Comparison of ENCODE assay signal across 9 mouse cellular contexts in genomic region chr3:53475889-53476288, GRCm38 (mm10). TPM values are rescaled to one million over a fixed set of nuclear protein-coding genes. Genes with fewer than 3 reads are reported as not detected.
A peak's percentile ranks its signal among the peaks of the same experiment; 100 is the strongest.
DNase-seq lines count a peak whose midpoint lies in the region; ATAC-seq and TF ChIP-seq lines count a peak whose summit lies in the region.
"Had no signal": no experiment of that assay in that cellular context is flagged by ENCODE, and none has a peak within 500 bp of the region (broad histone marks: within the 10 kb centered on the region; RNA-seq: fewer than 3 reads in every experiment).

No protein-coding gene starts in this region.

- H3K4me3 ChIP-seq in layer of hippocampus, adult 2 months: no peak overlapping the region
- no peak overlapping the region for H3K4me3 ChIP-seq in ES-Bruce4 (ENCODE audit: low read depth, low read length)
- no peak overlapping the region for H3K4me3 ChIP-seq in olfactory bulb, adult 2 months (ENCODE audit: insufficient read depth, low read depth, low read length)
- H3K4me3 ChIP-seq: embryonic facial prominence, embryonic 13.5 days had no signal

- intact Hi-C loops in left cerebral cortex, postnatal 14 days (cut with DNase I): no loop called here

- no peak for TF ChIP-seq EP300 in ES-Bruce4 (IDR thresholded peaks at IDR 0.05; ENCODE audit: insufficient read depth, low read depth, low read length)

- H3K36me3 ChIP-seq in ES-Bruce4 (ENCODE audit: control insufficient read depth, insufficient read depth, low read length, poor library complexity, severe bottlenecking): peaks cover 34% of the 10 kb centered on the region

- no peak overlapping the region for H3K27ac ChIP-seq in layer of hippocampus, adult 2 months
- no peak overlapping the region for H3K27ac ChIP-seq in ES-Bruce4 (ENCODE audit: insufficient read depth, low read length)
- H3K27ac ChIP-seq in olfactory bulb, adult 2 months (ENCODE audit: insufficient read depth, low read depth, low read length): no peak overlapping the region
- H3K27ac ChIP-seq: embryonic facial prominence, embryonic 13.5 days had no signal

- H3K4me1 ChIP-seq in ES-Bruce4 (ENCODE audit: control insufficient read depth, insufficient read depth, low read length): no peaks in the 10 kb centered on the region
- H3K4me1 ChIP-seq in olfactory bulb, adult 2 months (ENCODE audit: control insufficient read depth, insufficient read depth, low read length): no peaks in the 10 kb centered on the region
- H3K4me1 ChIP-seq: embryonic facial prominence, embryonic 13.5 days had no signal

- no peak overlapping the region for H3K9ac ChIP-seq in ES-Bruce4 (ENCODE audit: low read depth, poor library complexity, severe bottlenecking)
- H3K9ac ChIP-seq: embryonic facial prominence, embryonic 13.5 days had no signal

- no peaks in the 10 kb centered on the region for H3K9me3 ChIP-seq in ES-Bruce4 (replicated peaks; ENCODE audit: control insufficient read depth, insufficient read depth, low read length, poor library complexity, severe bottlenecking)
- H3K9me3 ChIP-seq: embryonic facial prominence, embryonic 13.5 days had no signal

- H3K27me3 ChIP-seq in ES-Bruce4 (ENCODE audit: control insufficient read depth, insufficient read depth, low read length, poor library complexity, severe bottlenecking): no peaks in the 10 kb centered on the region
- H3K27me3 ChIP-seq: embryonic facial prominence, embryonic 13.5 days had no signal

- ATAC-seq in granulocyte monocyte progenitor cell, adult 5-6 weeks (replicated peaks; ENCODE audit: poor library complexity, severe bottlenecking): no peak; the same call in 1 of the 2 replicates

- peak; percentile 23 to 45 for DNase-seq in layer of hippocampus, adult 2 months (ENCODE audit: low spot score in 2 of 2)
- no peak for DNase-seq in layer of hippocampus, adult 9-10 months (ENCODE audit: low spot score)
- peak; percentile 26 for DNase-seq in brain, embryonic 18.5 days (ENCODE audit: low read depth, low spot score)
- DNase-seq in frontal cortex, postnatal 25 days (ENCODE audit: low spot score in 2 of 2): peak; percentile 17 to 18
- peak; percentile 52 to 61 for DNase-seq in left cerebral cortex, postnatal 14 days (ENCODE audit: low spot score in 2 of 2)

- TF ChIP-seq POLR2A in ES-Bruce4 (IDR thresholded peaks at IDR 0.05; ENCODE audit: insufficient read depth, low read length): no peak
- no peak for TF ChIP-seq POLR2A in olfactory bulb, adult 2 months (IDR thresholded peaks at IDR 0.05; ENCODE audit: insufficient read depth, low read depth, low read length)

- TF ChIP-seq CTCF in layer of hippocampus, adult 2 months (conservative IDR thresholded peaks at IDR 0.05): peak; percentile 78
- peak; percentile 67 for TF ChIP-seq CTCF in ES-Bruce4 (IDR thresholded peaks at IDR 0.05; ENCODE audit: low read depth, low read length)
- TF ChIP-seq CTCF in olfactory bulb, adult 2 months (IDR thresholded peaks at IDR 0.05; ENCODE audit: insufficient read depth, low read depth, low read length): peak; percentile 40; the same call in 1 of the 2 replicates

- 34% methylated on average over 6 of the region's 6 CpGs for WGBS in olfactory bulb, adult 2 months

RNA-seq across cellular contexts. Expression of gene Proser1, which starts 12.4 kb away (rescaled TPM):
- 10 to 100 TPM; 24.8 to 29.6 TPM for total RNA-seq in layer of hippocampus, adult 2 months (2021)
- 31.3 and 34.2 TPM in 2 replicates for polyA plus RNA-seq in ES-Bruce4 (2011; ENCODE audit: insufficient read depth, insufficient read length, low read depth, missing spikeins)
- 10 to 100 TPM; 23.9 to 25.0 TPM for total RNA-seq in left cerebral cortex, postnatal 14 days (2021)
- not detected in 2 replicates for polyA plus RNA-seq in olfactory bulb, adult 2 months (2012; ENCODE audit: insufficient read depth, insufficient read length, low replicate concordance, missing spikeins)
- 29.0 and 31.4 TPM in 2 replicates for total RNA-seq in granulocyte monocyte progenitor cell, adult 5-6 weeks (2014; fragmentation: Nextera tagmentation)
- 4.5 and 7.1 TPM in 2 replicates for total RNA-seq in granulocyte monocyte progenitor cell, adult 5-6 weeks (2017)

RNA-seq across cellular contexts. Expression of gene Stoml3, which starts 12.6 kb away (rescaled TPM):
- under 1 TPM; 0.33 to 0.37 TPM for total RNA-seq in layer of hippocampus, adult 2 months (2021)
- polyA plus RNA-seq in ES-Bruce4 (2011; ENCODE audit: insufficient read depth, insufficient read length, low read depth, missing spikeins): not detected in 2 replicates
- not detected for total RNA-seq in left cerebral cortex, postnatal 14 days (2021)
- not detected in 2 replicates for polyA plus RNA-seq in olfactory bulb, adult 2 months (2012; ENCODE audit: insufficient read depth, insufficient read length, low replicate concordance, missing spikeins)
- total RNA-seq in granulocyte monocyte progenitor cell, adult 5-6 weeks (2014; fragmentation: Nextera tagmentation): not detected in 2 replicates
- total RNA-seq in granulocyte monocyte progenitor cell, adult 5-6 weeks (2017): not detected in 2 replicates
- polyA plus RNA-seq: embryonic facial prominence, embryonic 13.5 days had no signal

RNA-seq across cellular contexts. Expression of gene Nhlrc3, which starts 12.8 kb away (rescaled TPM):
- 10 to 100 TPM in 1 of 2 experiments, 1 to 10 TPM in 1; 9.8 to 11.7 TPM for total RNA-seq in layer of hippocampus, adult 2 months (2021)
- polyA plus RNA-seq in ES-Bruce4 (2011; ENCODE audit: insufficient read depth, insufficient read length, low read depth, missing spikeins): 18.2 and 21.6 TPM in 2 replicates
- total RNA-seq in left cerebral cortex, postnatal 14 days (2021): 1 to 10 TPM; 8.6 to 9.4 TPM
- polyA plus RNA-seq in olfactory bulb, adult 2 months (2012; ENCODE audit: insufficient read depth, insufficient read length, low replicate concordance, missing spikeins): not detected in 2 replicates
- 7.9 and 10.1 TPM in 2 replicates for total RNA-seq in granulocyte monocyte progenitor cell, adult 5-6 weeks (2014; fragmentation: Nextera tagmentation)
- 9.1 and 9.2 TPM in 2 replicates for total RNA-seq in granulocyte monocyte progenitor cell, adult 5-6 weeks (2017)
